Mouse (Mus musculus) spleen, adult 2 months (tissue): Measurements from ENCODE around the gene Elmo2. TPM values are rescaled to one million over a fixed set of nuclear protein-coding genes. Genes with fewer than 3 reads are reported as not detected.

ENCODE experiments used
- DNase-seq, 2 experiments: peaks; one replicate each; pipeline versions ENCODE4 v3.0.0 to v3.0.0-alpha.2; 2012 to 2021; ENCODE audit warnings: low spot score in 2 of 2, low read depth in 1 of 2
- H3K27ac ChIP-seq: fragments of 200-500 bp; 2 replicates; pipeline ENCODE4 v1.5.1; 2012; ENCODE audit warnings: low read length, inconsistent platforms; ENCODE audit not compliant: insufficient read depth
- H3K27me3 ChIP-seq: fragments of 200-500 bp; 2 replicates; pipeline ENCODE4 v1.6.1; 2012; ENCODE audit warnings: mild to moderate bottlenecking, moderate library complexity, low read length, inconsistent platforms; ENCODE audit not compliant: control insufficient read depth, insufficient read depth
- H3K36me3 ChIP-seq: fragments of 200-500 bp; 2 replicates; pipeline ENCODE4 v1.6.1; 2012; ENCODE audit warnings: mild to moderate bottlenecking, low read length, inconsistent platforms; ENCODE audit not compliant: control insufficient read depth, insufficient read depth
- H3K4me1 ChIP-seq: fragments of 200-500 bp; 2 replicates; pipeline ENCODE4 v1.6.1; 2011; ENCODE audit warnings: inconsistent platforms; ENCODE audit not compliant: control insufficient read depth, insufficient read depth, insufficient read length
- H3K4me3 ChIP-seq: fragments of 200-500 bp; 2 replicates; pipeline ENCODE4 v1.5.1; 2011; ENCODE audit warnings: mild to moderate bottlenecking, inconsistent platforms; ENCODE audit not compliant: insufficient read depth, insufficient read length; ENCODE audit errors: extremely low read depth
- CTCF ChIP-seq: fragments of 200-500 bp; IDR thresholded peaks from 2 replicates; pipeline ENCODE4 v1.5.1; 2011; ENCODE audit warnings: mild to moderate bottlenecking, inconsistent platforms; ENCODE audit not compliant: insufficient read depth, insufficient read length, insufficient replicate concordance; ENCODE audit errors: extremely low read depth
- POLR2A ChIP-seq: fragments of 200-500 bp; IDR thresholded peaks from 2 replicates; pipeline ENCODE4 v1.6.1; 2011; ENCODE audit warnings: low read depth, low read length, inconsistent platforms
- WGBS: fragments of 180-500 bp; shearing (Covaris S2); methylation state at CpG from one replicate; pipeline ENCODE4 v1.1.7; 2018; 5-methylcytosine and 5-hydroxymethylcytosine counted together
- polyA plus RNA-seq: library from polyadenylated mRNA; depleted of rRNA; stranded (reverse); fragments of >200 nt; gene quantifications from 2 replicates; pipeline ENCODE4 v1.2.3, GENCODE M21; 2012

The Elmo2 gene
- polyA plus RNA-seq, 1 experiment, result 62.3 TPM

DNA sequence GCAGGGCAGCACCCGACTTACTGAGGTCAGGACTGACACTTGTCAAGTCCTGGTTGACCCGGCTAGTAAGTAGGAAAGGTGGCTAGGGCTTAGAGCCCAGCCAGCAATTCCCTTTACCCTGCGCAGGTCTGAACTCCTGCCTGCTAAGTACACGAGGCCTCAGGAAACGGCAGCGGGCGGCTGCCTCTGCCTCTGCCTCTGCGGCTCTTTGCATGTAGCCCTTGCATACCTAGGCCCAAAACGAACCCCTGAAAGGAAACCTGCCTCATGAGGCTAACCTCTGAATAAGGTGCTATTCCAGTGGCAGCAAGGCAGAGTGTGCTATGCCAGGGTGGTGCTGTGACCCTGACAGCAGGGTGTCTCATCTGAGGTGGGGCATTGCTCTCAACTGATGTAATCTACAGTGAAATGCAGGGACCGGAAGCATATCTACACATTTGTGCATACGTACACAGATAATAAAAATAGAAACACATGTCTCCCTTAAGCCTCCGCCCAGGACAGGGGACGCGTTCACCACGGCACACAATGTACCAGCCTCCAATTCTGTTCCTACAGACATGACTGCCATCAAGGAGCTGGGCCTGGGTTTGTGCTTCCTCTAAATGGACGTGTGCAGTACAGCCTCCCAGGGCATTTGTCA, 8.5 kb downstream of the Elmo2 start:
- no peak for DNase-seq
- Histone ChIP-seq H3K4me1 (peaks cover 26% of the 10 kb centered on the region; the same call in 1 of the 2 replicates), H3K27me3 (no peaks in the 10 kb centered on the region), H3K36me3 (peaks cover 17% of the 10 kb centered on the region), H3K4me3 (no peak overlapping the region), H3K27ac (peak overlapping the region; percentile 69)
- TF ChIP-seq POLR2A (no peak), CTCF (no peak)
- 54% methylated on average over 16 of the region's 16 CpGs for WGBS

- TF ChIP-seq POLR2A (no peak), CTCF (no peak)
- 67% methylated on average over 9 of the region's 9 CpGs for WGBS
- no peaks in the 10 kb centered on the region for H3K27me3 ChIP-seq
- peaks cover 17% of the 10 kb centered on the region for H3K36me3 ChIP-seq
- H3K27ac ChIP-seq, result peak overlapping the region; percentile 69
- no peak overlapping the region for H3K4me3 ChIP-seq
- DNase-seq, result peak in 1 of 2 experiments; percentile 16
- peaks cover 26% of the 10 kb centered on the region; the same call in 1 of the 2 replicates for H3K4me1 ChIP-seq
These were observed 9.3 kb downstream of the Elmo2 start for GRCm38 (mm10) chr2:165316837-165317473.

- H3K27ac ChIP-seq, result peak overlapping the region; percentile 30; the same call in 1 of the 2 replicates
These were observed 10.1 kb downstream of the Elmo2 start for GRCm38 (mm10) chr2:165316204-165316603.

DNA sequence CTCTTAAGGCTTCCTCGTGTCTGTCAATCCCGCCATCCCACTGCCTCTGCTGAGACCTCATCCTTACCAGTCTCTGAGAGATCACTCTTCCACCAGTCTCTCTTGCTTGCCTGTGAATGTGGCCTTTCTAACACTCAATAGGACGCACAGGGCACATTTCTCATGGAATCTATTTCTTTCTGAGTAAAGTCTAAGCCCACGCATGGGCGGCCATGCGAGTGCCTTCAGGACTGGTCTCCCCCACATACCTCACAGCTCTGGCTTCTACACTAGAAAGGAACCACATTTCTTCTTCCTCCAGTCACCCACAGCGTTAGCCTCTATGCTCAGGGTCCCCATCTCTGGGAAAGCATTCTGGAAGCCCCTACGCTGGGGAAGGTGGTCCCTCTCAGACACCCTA, 12.1 kb downstream of the Elmo2 start:
- peaks cover 19% of the 10 kb centered on the region for H3K36me3 ChIP-seq
- TF ChIP-seq CTCF, result no peak
- no peak for TF ChIP-seq POLR2A
- no peak overlapping the region for H3K27ac ChIP-seq

More at GRCm38 (mm10) chr2:165316204-165316603, 10.1 kb downstream of the Elmo2 start:
- Histone ChIP-seq H3K27me3 (no peaks in the 10 kb centered on the region), H3K4me3 (no peak overlapping the region), H3K4me1 (peaks cover 19% of the 10 kb centered on the region; the same call in 1 of the 2 replicates), H3K36me3 (peaks cover 19% of the 10 kb centered on the region)
- DNase-seq, result no peak
- no peak for TF ChIP-seq POLR2A
- no peak for TF ChIP-seq CTCF
- 80% methylated on average over 10 of the region's 10 CpGs for WGBS

DNA sequence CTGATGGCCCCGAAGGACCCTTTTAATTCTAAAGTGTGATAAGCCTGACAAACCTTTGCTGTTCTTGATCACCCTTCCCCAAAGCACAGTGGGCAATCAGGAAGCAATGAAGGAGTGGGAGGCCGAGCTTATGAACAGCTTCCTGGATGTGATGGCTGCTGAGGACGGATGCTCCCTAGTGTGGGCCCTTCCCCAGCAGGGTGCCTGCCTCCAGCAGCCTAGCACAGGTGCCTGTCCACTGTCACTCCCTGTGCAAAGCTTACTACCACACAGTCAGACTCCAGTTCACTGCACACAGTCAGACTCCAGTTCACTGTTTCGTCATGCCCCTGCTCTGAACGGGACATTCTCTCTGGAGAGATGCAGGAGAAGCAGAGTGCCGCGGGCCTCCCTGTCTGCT, 13.9 kb downstream of the Elmo2 start:
- Histone ChIP-seq H3K27ac (no peak overlapping the region), H3K36me3 (peaks cover 22% of the 10 kb centered on the region), H3K4me1 (peaks cover 3% of the 10 kb centered on the region; the same call in 1 of the 2 replicates), H3K4me3 (no peak overlapping the region), H3K27me3 (no peaks in the 10 kb centered on the region)
- TF ChIP-seq POLR2A, result no peak
- TF ChIP-seq CTCF, result no peak
- DNase-seq, result no peak
- 88% methylated on average over 7 of the region's 7 CpGs for WGBS

More for the DNA sequence above, 12.1 kb downstream of the Elmo2 start:
- peaks cover 9% of the 10 kb centered on the region; the same call in 1 of the 2 replicates for H3K4me1 ChIP-seq
- 80% methylated on average over 8 of the region's 8 CpGs for WGBS
- no peak for DNase-seq
- H3K27me3 ChIP-seq, result no peaks in the 10 kb centered on the region
- no peak overlapping the region for H3K4me3 ChIP-seq

DNA sequence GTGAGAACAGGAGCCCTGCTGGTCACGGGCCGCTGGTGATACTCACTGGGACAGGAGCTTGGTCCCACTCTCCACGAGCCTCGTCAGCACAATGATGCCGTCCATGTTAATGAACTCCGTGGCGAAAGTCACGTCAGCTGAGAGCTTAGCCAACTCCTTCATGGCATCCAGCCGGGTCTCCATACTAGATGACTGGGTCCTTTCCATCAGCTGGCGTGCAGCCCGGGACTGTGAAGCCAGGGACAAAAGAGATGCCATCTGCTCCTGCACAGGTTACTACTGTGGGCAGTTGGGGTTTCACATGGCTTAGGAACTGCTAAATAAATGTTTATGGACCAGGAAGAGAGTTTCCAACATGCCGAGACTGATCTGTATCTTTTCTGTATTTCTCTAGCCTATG, 14.7 kb downstream of the Elmo2 start:
- no peak for DNase-seq
- H3K4me3 ChIP-seq, result no peak overlapping the region
- TF ChIP-seq CTCF, result no peak
- no peak for TF ChIP-seq POLR2A
- no peaks in the 10 kb centered on the region; the same call in 1 of the 2 replicates for H3K4me1 ChIP-seq
- no peak overlapping the region for H3K27ac ChIP-seq
- no peaks in the 10 kb centered on the region for H3K27me3 ChIP-seq
- WGBS, result 95% methylated on average over 12 of the region's 12 CpGs
- peaks cover 22% of the 10 kb centered on the region for H3K36me3 ChIP-seq
